Mouse (Mus musculus): Measurements from ENCODE around the gene Clpsl2. TPM values are rescaled to one million over a fixed set of nuclear protein-coding genes. Genes with fewer than 3 reads are reported as not detected.

Gene Clpsl2
- polyA plus RNA-seq, 1 experiment: not detected

DNA sequence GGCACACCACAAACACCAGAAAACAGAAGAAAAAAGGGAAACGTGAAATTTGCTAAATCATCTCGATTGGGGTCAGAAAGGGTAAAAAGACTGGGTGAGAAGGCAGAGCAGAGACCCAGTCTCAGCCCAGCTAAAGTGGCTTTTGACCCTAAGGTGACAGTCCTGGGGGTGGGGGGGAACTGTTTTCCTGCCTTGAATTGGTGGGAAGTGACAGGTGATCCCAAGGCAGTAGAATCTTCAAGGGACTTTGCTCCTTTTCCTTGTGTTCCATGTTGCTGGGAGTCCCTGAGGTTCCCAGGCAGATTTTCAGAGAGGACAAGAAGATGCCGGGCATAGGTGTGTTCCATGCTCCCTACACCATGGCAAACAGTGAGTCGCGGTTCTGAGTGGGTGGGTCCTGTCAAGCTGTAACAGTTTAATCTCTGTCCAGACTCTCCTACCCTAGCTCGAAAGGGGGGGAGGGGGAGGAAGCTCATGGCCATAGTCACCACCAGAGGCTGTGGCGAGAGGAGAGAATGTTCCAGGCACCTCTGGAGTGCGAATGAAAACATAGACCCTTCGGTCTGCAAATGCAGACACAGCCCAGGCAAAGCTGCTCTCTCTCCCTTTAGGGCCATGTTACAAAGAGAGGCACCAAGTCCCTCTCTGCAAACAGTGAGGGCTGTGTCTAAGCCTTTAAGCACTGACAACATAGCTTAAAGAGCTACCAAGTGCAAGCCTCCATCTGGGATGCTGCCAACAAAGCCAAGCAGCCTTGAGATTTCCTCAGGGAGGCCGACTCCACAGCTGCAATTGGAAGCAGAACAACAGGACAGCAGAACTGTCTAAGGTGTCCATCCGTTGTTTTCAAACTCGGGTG is 21.8 kb upstream of the Clpsl2 start:
- TF ChIP-seq POLR2A (IDR thresholded peaks at IDR 0.05; ENCODE audit: low read depth, low read length) (no peak), CTCF (IDR thresholded peaks at IDR 0.05; ENCODE audit: borderline replicate concordance, insufficient read depth, low read length) (no peak)
- no peak overlapping the region for H3K27ac ChIP-seq (ENCODE audit: insufficient read depth, low read length)
- no peak overlapping the region for H3K4me3 ChIP-seq (ENCODE audit: insufficient read depth, low read length)
- H3K4me1 ChIP-seq (ENCODE audit: control insufficient read depth, insufficient read depth, low read length): no peaks in the 10 kb centered on the region

DNA sequence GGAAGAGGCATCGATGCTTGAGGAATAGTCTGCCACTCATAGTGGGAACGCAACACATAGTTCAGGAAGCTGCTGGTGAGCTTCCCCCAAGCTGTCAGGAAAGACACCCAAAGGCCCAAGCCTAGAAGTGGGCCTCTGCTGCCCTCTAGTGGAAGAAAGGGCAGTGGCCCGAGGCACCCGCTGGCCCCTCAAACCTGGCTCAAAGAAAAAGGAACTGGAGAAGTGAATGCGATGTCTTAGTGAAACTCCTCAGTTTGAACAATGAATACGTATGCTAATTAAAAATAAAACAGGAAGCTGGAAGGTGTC is 21.2 kb upstream of the Clpsl2 start:
- TF ChIP-seq CTCF (IDR thresholded peaks at IDR 0.05; ENCODE audit: borderline replicate concordance, insufficient read depth, low read length) (peak; percentile 79), POLR2A (IDR thresholded peaks at IDR 0.05; ENCODE audit: low read depth, low read length) (no peak)
- no peaks in the 10 kb centered on the region for H3K4me1 ChIP-seq (ENCODE audit: control insufficient read depth, insufficient read depth, low read length)

DNA sequence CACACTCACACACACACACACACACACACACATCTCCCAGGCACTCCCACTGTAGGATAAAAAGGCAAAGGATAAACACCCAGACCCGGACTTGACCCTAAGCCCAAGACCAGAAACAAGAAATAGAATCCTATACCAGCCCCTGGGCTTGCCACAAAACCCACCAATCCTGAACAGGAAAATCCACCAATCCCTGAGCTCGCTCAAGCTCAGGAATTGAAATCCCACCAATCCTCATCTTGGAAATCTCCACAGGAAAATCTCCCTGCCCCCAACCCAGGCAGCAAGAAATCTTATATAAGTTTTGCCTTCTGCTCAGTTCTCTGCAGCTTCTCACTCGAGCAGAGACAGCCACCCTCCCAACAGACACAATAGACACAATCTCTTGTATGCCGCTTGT is 20.1 kb upstream of the Clpsl2 start:
- no peak overlapping the region for H3K4me3 ChIP-seq (ENCODE audit: insufficient read depth, low read length)
- no peak overlapping the region for H3K27ac ChIP-seq (ENCODE audit: insufficient read depth, low read length)
- H3K4me1 ChIP-seq (ENCODE audit: control insufficient read depth, insufficient read depth, low read length): no peaks in the 10 kb centered on the region
- TF ChIP-seq POLR2A (IDR thresholded peaks at IDR 0.05; ENCODE audit: low read depth, low read length) (no peak), CTCF (IDR thresholded peaks at IDR 0.05; ENCODE audit: borderline replicate concordance, insufficient read depth, low read length) (no peak)

More for the DNA sequence above, 21.2 kb upstream of the Clpsl2 start:
- Histone ChIP-seq H3K4me3 (ENCODE audit: insufficient read depth, low read length) (no peak overlapping the region), H3K27ac (ENCODE audit: insufficient read depth, low read length) (no peak overlapping the region)

DNA sequence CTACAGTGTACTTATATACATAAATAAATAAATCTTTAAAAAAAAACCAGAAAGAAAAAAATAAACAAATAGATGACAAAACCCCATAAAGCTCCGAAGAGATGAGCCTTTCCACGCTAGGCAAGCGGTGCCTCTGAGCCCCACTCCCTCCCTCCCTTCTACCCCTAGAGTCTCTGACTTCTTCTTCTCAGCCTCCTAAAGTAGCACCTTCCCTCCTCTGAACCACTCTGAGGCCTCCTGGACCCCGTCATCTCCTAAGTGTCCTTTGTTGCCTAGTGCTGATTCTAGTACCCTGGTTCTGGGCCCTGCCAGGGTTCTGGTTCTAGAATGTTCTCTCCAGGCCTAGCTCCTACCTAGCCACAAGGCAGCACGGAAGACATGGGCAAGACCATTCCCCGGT is 18.7 kb upstream of the Clpsl2 start, which contains the start of gene Armc12:
TSS of gene Armc12 (plus strand) at position 301 of the 400 bp plus-strand sequence.
- Histone ChIP-seq H3K4me3 (ENCODE audit: insufficient read depth, low read length) (no peak within 1 kb of the TSS), H3K27ac (ENCODE audit: insufficient read depth, low read length) (no peak within 1 kb of the TSS), H3K4me1 (ENCODE audit: control insufficient read depth, insufficient read depth, low read length) (no peaks in the 10 kb centered on the region)
- TF ChIP-seq CTCF (IDR thresholded peaks at IDR 0.05; ENCODE audit: borderline replicate concordance, insufficient read depth, low read length) (no peak), POLR2A (IDR thresholded peaks at IDR 0.05; ENCODE audit: low read depth, low read length) (no peak)

DNA sequence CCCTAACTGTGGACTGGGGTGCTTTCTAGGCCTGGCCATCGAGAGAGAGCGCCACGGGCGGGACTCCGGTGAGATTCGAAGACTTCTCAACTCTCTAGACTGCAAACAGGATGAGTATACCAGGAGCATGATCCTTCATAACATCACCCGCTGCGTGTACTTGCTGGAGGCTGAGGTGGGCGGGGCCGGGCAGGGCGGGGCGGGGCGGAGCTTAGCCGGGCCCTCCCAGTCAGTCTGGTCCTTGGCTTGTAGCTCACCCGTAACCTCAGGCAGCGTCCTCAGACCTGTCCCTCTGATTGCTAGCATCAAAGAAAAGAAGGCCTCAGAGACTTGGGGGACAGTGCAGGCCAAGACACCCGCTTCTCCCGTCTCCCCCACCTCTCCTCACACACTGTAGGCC is 17.3 kb upstream of the Clpsl2 start:
- no peaks in the 10 kb centered on the region for H3K4me1 ChIP-seq (ENCODE audit: control insufficient read depth, insufficient read depth, low read length)
- no peak overlapping the region for H3K27ac ChIP-seq (ENCODE audit: insufficient read depth, low read length)
- H3K4me3 ChIP-seq (ENCODE audit: insufficient read depth, low read length): no peak overlapping the region
- TF ChIP-seq CTCF (IDR thresholded peaks at IDR 0.05; ENCODE audit: borderline replicate concordance, insufficient read depth, low read length): no peak
- TF ChIP-seq POLR2A (IDR thresholded peaks at IDR 0.05; ENCODE audit: low read depth, low read length): no peak

DNA sequence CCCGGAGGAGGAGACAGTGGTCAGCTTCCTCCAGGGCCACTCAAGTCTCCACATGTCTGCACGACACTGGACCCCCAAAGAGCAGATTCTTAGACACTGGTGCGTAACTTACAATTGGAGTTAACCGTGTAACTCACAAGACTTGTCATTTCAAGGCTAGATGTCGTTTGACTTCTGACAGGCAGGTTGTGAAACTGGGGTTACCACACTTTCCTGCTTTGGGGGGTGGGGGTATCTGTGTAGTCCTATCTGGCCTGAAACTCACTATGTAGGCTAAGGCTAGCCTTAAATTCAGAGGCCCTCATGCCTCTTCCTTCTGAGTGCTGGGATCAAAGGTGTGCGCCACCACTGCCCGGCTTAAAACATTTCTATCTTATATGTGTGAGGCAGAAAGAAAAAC is 16.7 kb upstream of the Clpsl2 start:
- no peak overlapping the region for H3K27ac ChIP-seq (ENCODE audit: insufficient read depth, low read length)
- TF ChIP-seq POLR2A (IDR thresholded peaks at IDR 0.05; ENCODE audit: low read depth, low read length): no peak
- no peak for TF ChIP-seq CTCF (IDR thresholded peaks at IDR 0.05; ENCODE audit: borderline replicate concordance, insufficient read depth, low read length)

DNA sequence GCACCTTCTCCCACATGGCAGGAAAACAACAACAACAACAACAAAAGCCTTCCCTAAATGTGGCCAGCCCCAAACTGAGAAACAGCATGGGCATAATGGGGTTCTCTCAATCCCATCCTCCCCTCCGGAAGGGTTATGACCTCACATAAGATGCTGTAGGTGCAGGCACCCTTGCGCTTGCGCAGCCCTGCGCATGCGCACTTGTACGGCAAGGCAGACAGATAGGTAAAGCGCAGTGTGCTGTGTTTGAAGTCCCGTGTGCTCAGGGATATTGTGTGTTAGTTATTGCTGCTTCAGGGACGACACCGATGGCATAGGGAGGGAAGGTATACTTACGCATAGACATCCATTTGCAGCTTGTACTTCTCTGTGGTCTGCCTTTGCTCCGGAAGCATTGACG is 15.9 kb upstream of the Clpsl2 start:
- no peak for TF ChIP-seq POLR2A (IDR thresholded peaks at IDR 0.05; ENCODE audit: low read depth, low read length)
- no peak for TF ChIP-seq CTCF (IDR thresholded peaks at IDR 0.05; ENCODE audit: borderline replicate concordance, insufficient read depth, low read length)
- no peak overlapping the region for H3K27ac ChIP-seq (ENCODE audit: insufficient read depth, low read length)
- H3K4me1 ChIP-seq (ENCODE audit: control insufficient read depth, insufficient read depth, low read length): no peaks in the 10 kb centered on the region
- H3K4me3 ChIP-seq (ENCODE audit: insufficient read depth, low read length): no peak overlapping the region

More for the DNA sequence above, 16.7 kb upstream of the Clpsl2 start:
- Histone ChIP-seq H3K4me3 (ENCODE audit: insufficient read depth, low read length) (no peak overlapping the region), H3K4me1 (ENCODE audit: control insufficient read depth, insufficient read depth, low read length) (no peaks in the 10 kb centered on the region)

DNA sequence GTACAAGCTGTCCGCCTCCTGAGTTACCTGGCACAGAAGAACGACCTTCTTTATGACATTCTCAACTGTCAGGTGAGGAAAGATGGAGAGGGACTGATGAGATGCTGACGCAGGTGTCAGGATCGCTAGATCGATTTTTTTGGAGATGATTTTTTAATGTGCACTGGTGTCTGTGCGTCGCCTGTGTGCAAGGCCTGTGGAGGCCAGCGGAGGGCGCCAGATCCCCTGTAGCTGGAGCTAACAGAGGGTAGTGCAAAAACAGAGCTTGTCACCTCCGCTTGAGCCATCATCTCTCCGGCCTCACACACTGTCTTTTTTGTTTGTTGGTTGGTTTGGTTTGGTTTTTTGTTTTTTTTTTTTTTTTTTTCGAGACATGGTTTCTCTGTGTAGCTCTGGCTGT is 11.3 kb upstream of the Clpsl2 start:
- Histone ChIP-seq H3K4me3 (ENCODE audit: insufficient read depth, low read length) (no peak overlapping the region), H3K4me1 (ENCODE audit: control insufficient read depth, insufficient read depth, low read length) (no peaks in the 10 kb centered on the region), H3K27ac (ENCODE audit: insufficient read depth, low read length) (no peak overlapping the region)
- TF ChIP-seq CTCF (IDR thresholded peaks at IDR 0.05; ENCODE audit: borderline replicate concordance, insufficient read depth, low read length) (no peak), POLR2A (IDR thresholded peaks at IDR 0.05; ENCODE audit: low read depth, low read length) (no peak)

DNA sequence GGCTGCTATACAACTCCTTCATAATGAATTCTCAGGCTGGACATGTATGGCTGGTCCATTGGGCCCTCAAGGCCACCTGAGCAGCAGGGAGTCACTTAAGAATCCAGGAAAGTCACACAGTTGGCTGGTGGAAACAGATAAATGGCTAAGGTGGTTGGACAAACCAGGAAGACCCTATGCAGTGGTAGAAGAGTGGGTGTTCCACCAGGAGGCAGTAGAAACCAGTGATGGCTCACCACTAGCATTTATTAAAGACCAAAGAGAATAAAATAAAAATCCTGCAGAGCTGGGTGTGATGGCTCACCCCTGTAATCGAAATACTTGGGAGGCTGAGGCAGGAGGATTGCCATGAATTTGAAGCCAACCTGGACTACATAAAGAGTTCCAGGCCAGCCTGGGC is 2.3 kb upstream of the Clpsl2 start:
- no peak for TF ChIP-seq CTCF (IDR thresholded peaks at IDR 0.05; ENCODE audit: borderline replicate concordance, insufficient read depth, low read length)
- TF ChIP-seq POLR2A (IDR thresholded peaks at IDR 0.05; ENCODE audit: low read depth, low read length): no peak
- H3K4me1 ChIP-seq (ENCODE audit: control insufficient read depth, insufficient read depth, low read length): no peaks in the 10 kb centered on the region

DNA sequence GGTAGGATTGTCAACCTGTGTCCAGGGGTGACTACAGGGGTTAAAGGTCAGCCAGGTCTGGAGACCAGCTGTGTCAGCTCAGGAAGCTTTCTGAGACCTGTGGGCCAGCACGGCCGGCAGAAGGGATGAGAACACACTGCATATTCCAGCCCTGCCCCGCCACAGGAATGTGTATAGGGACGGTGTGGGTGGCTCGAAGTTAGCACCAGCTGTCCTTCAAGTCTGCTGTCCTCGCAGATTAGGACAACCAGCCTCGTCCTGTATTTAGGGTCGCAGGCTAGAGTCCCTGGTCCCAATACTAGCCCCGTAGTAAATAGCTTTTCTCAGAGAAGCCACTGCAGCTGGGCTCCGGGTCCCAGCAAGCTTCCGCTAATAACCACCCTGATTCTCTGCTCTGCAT is 661 bp upstream of the Clpsl2 start:
- TF ChIP-seq POLR2A (IDR thresholded peaks at IDR 0.05; ENCODE audit: low read depth, low read length) (no peak), CTCF (IDR thresholded peaks at IDR 0.05; ENCODE audit: borderline replicate concordance, insufficient read depth, low read length) (no peak)
- no peaks in the 10 kb centered on the region for H3K4me1 ChIP-seq (ENCODE audit: control insufficient read depth, insufficient read depth, low read length)
- H3K4me3 ChIP-seq (ENCODE audit: insufficient read depth, low read length): no peak overlapping the region
- no peak overlapping the region for H3K27ac ChIP-seq (ENCODE audit: insufficient read depth, low read length)

More for the DNA sequence above, 2.3 kb upstream of the Clpsl2 start:
- Histone ChIP-seq H3K4me3 (ENCODE audit: insufficient read depth, low read length) (no peak overlapping the region), H3K27ac (ENCODE audit: insufficient read depth, low read length) (no peak overlapping the region)
